Mouse (Mus musculus): Measurements from ENCODE around the gene Pla2g4a.

Pla2g4a gene

GRCm38 (mm10) chr1:149855581-149855980 lies 105.5 kb downstream of the Pla2g4a start:
- no peak for DNase-seq (ENCODE audit: low spot score)

- DNase-seq (ENCODE audit: low spot score): no peak
Measured at GRCm38 (mm10) chr1:149854867-149855266, 106.2 kb downstream of the Pla2g4a start.

DNA sequence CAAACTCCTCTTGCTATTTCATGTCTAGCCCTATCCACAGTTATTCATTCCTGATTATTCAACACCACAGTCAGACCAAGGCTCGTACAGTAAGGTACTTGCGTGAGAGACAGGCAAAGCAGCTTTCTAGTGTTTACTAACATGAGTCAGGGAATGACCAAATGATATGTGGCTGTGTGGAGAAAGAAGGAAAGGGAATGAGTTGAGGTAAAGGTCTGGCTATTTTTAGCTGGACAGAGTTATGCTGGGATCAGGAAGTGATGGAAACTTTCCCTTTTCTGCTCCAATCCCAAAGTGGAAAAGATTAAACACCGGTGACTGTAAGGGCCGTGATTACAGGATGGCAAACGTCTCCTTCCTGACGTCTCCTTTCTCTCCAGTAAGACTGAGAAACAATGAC lies 114.4 kb downstream of the Pla2g4a start:
- no peak for DNase-seq (ENCODE audit: low spot score)

- no peak for DNase-seq (ENCODE audit: low spot score)
Measured at GRCm38 (mm10) chr1:149841845-149842244, 119.2 kb downstream of the Pla2g4a start.

DNA sequence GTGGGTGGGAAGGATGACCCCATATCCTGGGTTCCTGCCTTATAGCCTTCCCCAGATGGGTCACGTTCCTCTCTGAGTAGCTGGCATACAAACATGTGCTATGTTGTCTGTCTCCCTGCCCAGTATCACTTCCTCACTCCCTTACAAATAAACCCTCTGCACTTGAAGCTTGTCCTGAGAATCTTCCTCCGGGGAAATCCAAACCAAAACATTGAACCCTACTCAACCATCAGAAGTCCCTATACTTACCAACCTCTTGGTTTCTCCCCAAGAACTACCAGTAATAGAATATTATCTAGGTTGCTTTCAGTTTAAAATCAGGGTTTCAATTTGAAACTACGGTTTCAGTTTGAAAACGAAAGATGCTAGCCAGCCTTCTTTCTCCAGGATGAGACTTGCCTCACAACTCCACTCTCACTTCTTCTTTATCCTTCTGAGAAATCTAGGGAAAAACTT lies 120.1 kb downstream of the Pla2g4a start:
- no peak for DNase-seq (ENCODE audit: low spot score)

DNA sequence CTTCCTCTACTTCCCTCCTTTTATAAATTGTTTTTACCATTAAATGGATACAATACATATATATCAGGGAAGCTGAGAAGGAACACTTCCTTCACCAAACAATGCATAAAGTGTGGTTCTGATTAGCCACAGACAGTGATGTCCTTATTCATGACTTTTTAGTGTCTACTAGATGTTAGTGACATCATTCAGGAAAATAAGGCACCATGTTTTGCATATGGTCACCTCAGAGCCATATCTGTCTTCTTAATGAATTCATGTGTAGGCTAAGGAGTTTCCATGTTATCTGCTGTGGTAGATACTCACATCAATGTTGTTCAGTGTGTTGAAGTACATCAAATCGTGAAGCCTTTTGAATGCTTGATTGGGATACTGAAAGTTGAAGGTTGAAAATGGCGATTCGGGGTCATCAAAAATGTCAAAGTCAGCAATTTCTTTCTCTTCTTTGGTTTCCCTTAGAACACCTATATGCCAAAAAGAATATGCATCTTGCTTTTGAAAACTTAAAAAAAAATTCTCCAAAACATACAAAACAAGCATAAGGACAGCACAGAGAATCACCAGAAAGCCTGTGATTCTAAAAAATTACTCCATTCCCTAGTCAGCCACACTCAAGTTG lies 120.7 kb downstream of the Pla2g4a start:
- DNase-seq (ENCODE audit: low spot score): no peak

- no peak for DNase-seq (ENCODE audit: low spot score)
Measured at GRCm38 (mm10) chr1:149836496-149836895, 124.6 kb downstream of the Pla2g4a start.

GRCm38 (mm10) chr1:149833876-149834275 lies 127.2 kb downstream of the Pla2g4a start:
- DNase-seq (ENCODE audit: low spot score): no peak

GRCm38 (mm10) chr1:149832952-149833351 lies 128.1 kb downstream of the Pla2g4a start:
- DNase-seq (ENCODE audit: low spot score): no peak

GRCm38 (mm10) chr1:149832514-149832913 lies 128.6 kb downstream of the Pla2g4a start:
- DNase-seq (ENCODE audit: low spot score): no peak

GRCm38 (mm10) chr1:149831100-149831499 lies 130.0 kb downstream of the Pla2g4a start:
- DNase-seq (ENCODE audit: low spot score): no peak

GRCm38 (mm10) chr1:149813616-149814345 lies 147.3 kb downstream of the Pla2g4a start:
- no peak for DNase-seq (ENCODE audit: low spot score)

GRCm38 (mm10) chr1:149809527-149809926 lies 151.6 kb downstream of the Pla2g4a start:
- DNase-seq (ENCODE audit: low spot score): no peak
